Mouse (Mus musculus) urinary bladder, postnatal 36 days (tissue): ENCODE data around the gene Plpp2.

ENCODE experiments used
- DNase-seq, 2 experiments: peaks; one replicate each; pipeline ENCODE4 v3.0.0; 2022; ENCODE audit warnings: low spot score in 2 of 2, mixed read lengths in 1 of 2

The Plpp2 gene

GRCm38 (mm10) chr10:79550366-79550765, 16.8 kb upstream of the Plpp2 start:
- no peak for DNase-seq

GRCm38 (mm10) chr10:79548971-79549723, 15.6 kb upstream of the Plpp2 start:
- DNase-seq: no peak

GRCm38 (mm10) chr10:79548546-79548945, 14.9 kb upstream of the Plpp2 start:
- no peak for DNase-seq

GRCm38 (mm10) chr10:79547148-79547675, 13.6 kb upstream of the Plpp2 start:
- DNase-seq: no peak

- DNase-seq: no peak
Measured at GRCm38 (mm10) chr10:79546483-79546882, 12.9 kb upstream of the Plpp2 start.

GRCm38 (mm10) chr10:79545891-79546290, 12.3 kb upstream of the Plpp2 start:
- no peak for DNase-seq

GRCm38 (mm10) chr10:79544631-79545030, 11.0 kb upstream of the Plpp2 start:
- DNase-seq: no peak

GRCm38 (mm10) chr10:79543884-79544597, 10.4 kb upstream of the Plpp2 start:
- no peak for DNase-seq

GRCm38 (mm10) chr10:79542171-79542570, 8.6 kb upstream of the Plpp2 start:
- DNase-seq: no peak

- no peak for DNase-seq
Measured at GRCm38 (mm10) chr10:79541522-79541921, 7.9 kb upstream of the Plpp2 start.

GRCm38 (mm10) chr10:79540746-79541145, 7.2 kb upstream of the Plpp2 start:
- DNase-seq: no peak

GRCm38 (mm10) chr10:79539701-79540495, 6.3 kb upstream of the Plpp2 start:
- no peak for DNase-seq

- no peak for DNase-seq
Measured at GRCm38 (mm10) chr10:79538873-79539272, 5.3 kb upstream of the Plpp2 start.

GRCm38 (mm10) chr10:79538323-79538722, 4.7 kb upstream of the Plpp2 start:
- DNase-seq: no peak

GRCm38 (mm10) chr10:79537781-79538180, 4.2 kb upstream of the Plpp2 start:
- no peak for DNase-seq

GRCm38 (mm10) chr10:79537271-79537670, 3.7 kb upstream of the Plpp2 start:
- DNase-seq: no peak

GRCm38 (mm10) chr10:79536461-79537080, 3.0 kb upstream of the Plpp2 start:
- no peak for DNase-seq

GRCm38 (mm10) chr10:79535431-79535830, 1.8 kb upstream of the Plpp2 start:
- DNase-seq: no peak

GRCm38 (mm10) chr10:79534426-79534825, 830 bp upstream of the Plpp2 start:
- no peak for DNase-seq

- no peak for DNase-seq
Measured at GRCm38 (mm10) chr10:79532678-79533077, 918 bp downstream of the Plpp2 start.

GRCm38 (mm10) chr10:79531593-79531992, 2.0 kb downstream of the Plpp2 start:
- no peak for DNase-seq

- DNase-seq: no peak
Measured at GRCm38 (mm10) chr10:79530721-79531120, 2.9 kb downstream of the Plpp2 start.
